Mouse (Mus musculus) layer of hippocampus, adult 18-20 months (tissue): ENCODE measurements at regions not wholly inside any gene's neighbourhood (a gene's known extent, or its start where the extent isn't known, plus 50 kb on each side); places are given as distances from the start of the nearest gene placed in this dataset.

Experiments
- DNase-seq, 2 experiments: peaks; one replicate each; pipeline ENCODE4 v3.0.0; 2022; ENCODE audit warnings: low spot score in 2 of 2

GRCm38 (mm10) chr4:38749281-38749680 is 700.8 kb upstream of the 1700009N14Rik start:
- no peak for DNase-seq

- DNase-seq: no peak
Measured at GRCm38 (mm10) chr4:38785016-38785415, 665.1 kb upstream of the 1700009N14Rik start.

DNA sequence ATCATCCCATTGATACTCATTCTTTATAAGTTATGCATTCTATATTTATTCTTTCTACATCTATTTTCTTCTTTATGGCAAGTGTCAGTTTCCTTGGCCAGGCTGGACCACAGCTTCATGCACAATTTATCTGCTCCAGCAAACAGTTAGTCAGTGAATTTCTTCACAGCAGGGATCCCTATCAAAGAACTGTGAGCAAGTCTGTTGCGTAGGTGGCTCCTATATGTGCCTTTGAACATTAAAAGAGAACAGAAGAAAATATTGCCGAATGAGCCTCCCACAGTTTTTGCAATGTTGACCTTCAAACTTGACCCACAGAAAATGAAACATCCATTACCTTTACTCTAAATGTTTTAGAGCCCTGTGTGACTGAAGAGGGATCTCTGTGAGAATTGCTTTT is 625.0 kb upstream of the 1700009N14Rik start:
- DNase-seq: peak; percentile 19 to 42

DNA sequence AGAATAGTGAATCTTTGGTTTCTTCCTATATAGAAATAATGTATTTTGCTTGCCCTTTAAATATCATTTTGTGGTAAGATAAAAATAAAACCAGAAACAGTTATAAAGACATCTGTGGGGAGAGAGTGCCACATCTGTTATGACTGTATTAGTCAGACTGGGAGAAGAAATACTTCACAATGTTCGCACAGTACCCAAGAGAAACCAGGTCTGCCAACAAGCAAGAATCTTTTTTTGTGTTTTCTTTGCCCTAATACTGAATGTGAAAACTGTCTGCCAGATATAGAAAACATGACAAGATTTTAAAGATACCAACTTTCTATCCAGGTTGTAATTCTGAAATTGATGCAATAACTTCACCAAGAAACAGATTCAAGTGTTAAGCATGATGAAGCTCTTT is 601.8 kb upstream of the 1700009N14Rik start:
- DNase-seq: no peak

DNA sequence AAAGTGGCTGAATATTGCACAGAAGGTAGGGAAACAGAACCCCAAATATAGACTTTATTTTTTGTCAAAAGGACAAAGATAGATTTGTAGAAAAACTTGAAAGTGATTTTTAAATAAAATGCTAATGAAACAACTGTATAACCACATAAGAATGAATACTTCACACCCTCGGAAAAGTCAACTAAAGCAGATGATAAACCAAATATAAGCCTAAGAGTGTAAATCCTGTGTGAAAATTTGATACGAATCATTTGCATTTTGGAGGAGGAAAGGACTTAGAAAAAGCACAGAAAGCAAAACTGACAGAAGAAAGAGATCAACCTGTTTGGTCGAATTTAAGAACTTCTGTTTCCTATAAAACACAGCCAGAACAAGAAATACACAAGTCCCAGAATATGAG is 595.7 kb upstream of the 1700009N14Rik start:
- DNase-seq: no peak

- no peak for DNase-seq
Measured at GRCm38 (mm10) chr4:38900565-38900964, 549.5 kb upstream of the 1700009N14Rik start.

GRCm38 (mm10) chr4:38926831-38927230 is 523.3 kb upstream of the 1700009N14Rik start:
- DNase-seq: no peak

DNA sequence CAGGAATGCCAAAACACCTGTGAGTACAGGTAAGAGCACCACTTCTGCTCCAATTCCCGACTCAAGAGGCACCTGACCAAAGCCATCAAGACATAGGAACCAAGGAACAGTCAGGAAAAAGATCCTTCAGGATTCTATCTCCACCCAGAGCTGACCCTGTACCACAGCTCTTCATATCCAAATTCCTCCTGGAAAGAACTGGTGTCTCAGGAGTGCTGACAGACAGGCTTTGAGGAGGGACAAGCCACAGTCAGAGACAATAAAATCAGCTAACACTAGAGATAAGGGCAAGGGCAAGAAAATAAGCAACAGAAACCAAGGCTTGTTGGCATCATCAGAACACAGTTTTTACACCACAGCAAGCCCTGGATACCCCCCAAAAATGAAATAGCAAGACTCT is 496.5 kb upstream of the 1700009N14Rik start:
- DNase-seq: no peak

DNA sequence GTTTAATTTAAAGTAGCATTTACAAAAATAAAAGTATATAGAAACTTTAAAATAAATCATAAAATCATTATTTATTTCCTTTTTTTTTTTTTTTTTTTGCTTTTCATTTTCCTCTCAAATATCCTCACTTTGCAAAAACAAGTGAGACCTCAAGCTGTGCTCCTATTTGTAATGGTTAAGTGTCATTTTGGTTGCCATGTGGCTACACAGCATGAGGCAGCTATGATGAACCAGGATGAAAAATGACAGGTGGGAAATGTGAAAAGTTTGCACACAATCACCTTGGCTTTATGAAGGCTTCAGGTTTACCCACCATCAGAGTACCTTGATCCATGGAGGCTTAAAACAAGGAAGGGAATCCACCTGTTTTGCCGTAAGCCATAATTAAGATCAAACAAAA is 454.9 kb upstream of the 1700009N14Rik start:
- no peak for DNase-seq
